Mouse (Mus musculus) lung, postnatal 36 days (tissue): ENCODE measurements at regions not wholly inside any gene's neighbourhood (a gene's known extent, or its start where the extent isn't known, plus 50 kb on each side); places are given as distances from the start of the nearest gene placed in this dataset.

Source experiments
- DNase-seq: peaks from one replicate; pipeline ENCODE4 v3.0.0; 2022; ENCODE audit warnings: mixed read lengths

- no peak for DNase-seq
These were observed 312.1 kb downstream of the Tex13c3 start for GRCm38 (mm10) chrX:19168983-19169382.

DNA sequence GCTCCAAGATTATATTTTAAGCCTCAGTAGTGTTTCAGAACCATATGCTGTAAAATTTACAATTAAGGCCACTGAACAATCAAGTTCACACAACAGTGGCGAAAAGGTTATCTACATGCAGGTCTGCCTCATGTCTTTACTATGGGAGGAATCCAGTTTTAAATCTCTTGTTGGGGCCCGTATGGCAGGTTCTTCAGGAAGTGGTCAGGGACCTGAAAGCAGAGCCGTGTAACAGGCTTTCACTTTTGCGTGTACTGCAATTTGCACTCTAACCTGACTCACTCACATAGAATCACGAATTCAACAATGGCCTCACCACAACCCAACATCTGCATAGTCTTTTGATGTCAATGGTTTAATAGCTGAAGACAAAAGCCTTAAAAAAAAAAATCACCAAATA, 312.6 kb downstream of the Tex13c3 start:
- DNase-seq: peak; percentile 27

GRCm38 (mm10) chrX:19168111-19168510, 313.0 kb downstream of the Tex13c3 start:
- DNase-seq: peak; percentile 55

DNA sequence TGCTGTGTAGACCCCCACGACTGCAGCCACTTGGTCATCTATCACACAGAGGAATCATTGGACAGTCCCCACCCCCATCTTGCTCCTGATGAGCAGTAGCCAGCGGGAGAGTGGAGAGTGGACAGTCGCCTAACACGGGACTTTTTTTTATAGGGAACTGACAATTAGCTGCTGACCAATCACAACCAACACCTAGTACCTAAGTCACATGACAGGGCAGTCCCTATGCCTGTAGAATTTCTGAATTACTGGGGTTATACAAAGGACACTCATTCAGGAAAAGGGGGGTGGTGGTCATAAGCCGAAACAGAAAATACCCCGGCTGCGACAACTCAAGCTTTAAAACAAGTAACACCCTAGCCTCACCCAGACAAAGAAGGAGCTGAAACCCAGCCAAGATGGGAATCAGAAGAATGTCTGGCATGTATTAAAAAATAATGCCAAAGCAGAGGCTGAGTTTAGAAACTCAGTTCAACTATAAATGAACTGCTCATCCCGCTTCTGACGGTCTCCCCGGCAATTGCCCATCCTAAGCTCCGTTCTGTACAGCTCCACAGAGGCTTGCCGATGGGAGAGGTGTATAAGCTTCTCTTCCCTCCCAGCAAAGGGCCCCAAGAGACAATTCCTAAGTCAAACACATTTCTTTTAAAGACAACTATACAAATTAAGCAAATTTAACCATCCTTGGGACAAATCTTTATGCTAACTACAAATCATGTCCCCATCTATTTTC, 313.8 kb downstream of the Tex13c3 start:
- DNase-seq: peak; percentile 59

DNA sequence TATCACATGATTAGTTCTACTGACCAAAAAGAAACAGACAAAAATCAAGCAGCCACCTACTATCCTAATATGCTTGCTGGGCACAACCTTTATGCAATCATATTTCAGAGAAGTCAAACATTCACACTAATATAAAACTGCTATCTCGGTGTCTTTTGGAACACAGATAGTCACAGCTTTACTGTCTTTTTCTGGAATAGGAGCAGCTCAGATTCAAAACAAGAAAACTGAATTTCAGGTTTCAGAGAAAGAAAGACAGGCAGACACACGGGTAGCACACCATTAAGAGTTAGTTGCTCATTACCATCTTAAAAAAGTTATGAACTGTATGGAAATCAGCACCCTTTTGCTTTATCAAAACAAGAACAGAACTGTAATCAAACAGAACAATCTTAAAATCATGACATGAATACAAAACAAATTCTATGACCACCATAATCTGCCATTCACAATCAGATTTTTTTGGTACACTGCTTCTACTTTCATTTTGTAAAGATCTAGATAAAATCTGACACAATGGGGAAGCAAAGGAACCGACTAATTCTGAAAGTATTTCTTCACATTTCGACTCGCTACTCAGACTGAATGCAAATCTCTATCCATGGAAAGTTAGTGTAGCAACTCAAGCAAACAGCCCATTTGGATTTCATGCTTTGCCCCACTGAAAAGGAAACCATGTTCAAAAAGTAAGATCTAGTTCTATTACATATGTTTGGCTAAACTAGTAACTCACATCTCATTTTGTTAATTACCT, 315.1 kb downstream of the Tex13c3 start:
- no peak for DNase-seq

DNA sequence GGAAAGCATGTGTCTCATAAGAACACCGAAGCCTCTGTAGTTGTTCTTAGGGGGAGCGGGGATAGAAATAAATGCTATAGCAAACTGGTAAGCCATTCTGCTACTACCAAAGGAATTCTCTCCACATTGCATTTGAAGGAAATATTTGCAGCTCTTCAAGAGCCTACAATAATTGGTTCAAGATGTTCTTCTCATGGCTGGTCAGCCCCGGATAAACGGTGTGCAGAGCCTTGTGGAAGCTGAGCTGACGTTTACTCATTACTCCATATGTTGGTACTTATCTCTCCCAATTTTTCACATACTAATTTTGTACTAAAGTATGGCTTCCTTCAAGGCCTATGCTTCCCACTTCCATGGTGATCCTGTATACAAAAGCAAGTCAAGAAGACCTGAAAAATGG, 317.0 kb downstream of the Tex13c3 start:
- DNase-seq: no peak

- no peak for DNase-seq
These were observed 318.2 kb downstream of the Tex13c3 start for GRCm38 (mm10) chrX:19162958-19163357.

- no peak for DNase-seq
These were observed 318.8 kb downstream of the Tex13c3 start for GRCm38 (mm10) chrX:19162351-19162750.

DNA sequence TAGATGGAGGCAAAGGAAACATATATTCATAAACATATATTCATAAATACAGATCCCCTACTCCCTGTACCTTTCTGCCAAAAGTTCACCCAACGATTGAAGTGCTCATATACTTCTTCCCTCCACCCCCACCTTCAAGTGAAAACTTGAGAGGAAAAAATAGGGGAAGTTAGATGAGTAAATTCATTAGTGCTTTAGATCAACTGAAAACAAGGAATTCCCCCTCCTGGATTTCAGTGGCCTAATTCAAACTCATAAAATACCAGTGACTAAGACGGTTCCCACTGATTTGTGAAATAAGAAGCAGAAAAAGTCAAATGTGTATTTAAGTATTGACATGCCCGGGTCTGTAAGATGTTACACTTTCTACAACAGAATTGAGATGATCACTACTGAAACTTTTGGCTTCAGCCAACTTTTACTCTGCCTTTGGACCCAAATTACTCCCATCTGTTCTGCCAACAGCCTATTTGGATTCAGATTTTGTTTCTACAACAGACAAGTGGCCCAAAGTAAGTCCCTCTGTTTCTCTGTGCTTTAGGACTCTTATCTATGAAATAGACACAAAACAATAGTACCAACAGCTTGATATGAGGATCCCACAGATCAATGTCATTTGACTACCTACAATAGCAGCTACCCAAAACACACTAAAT, 320.7 kb downstream of the Tex13c3 start:
- no peak for DNase-seq

DNA sequence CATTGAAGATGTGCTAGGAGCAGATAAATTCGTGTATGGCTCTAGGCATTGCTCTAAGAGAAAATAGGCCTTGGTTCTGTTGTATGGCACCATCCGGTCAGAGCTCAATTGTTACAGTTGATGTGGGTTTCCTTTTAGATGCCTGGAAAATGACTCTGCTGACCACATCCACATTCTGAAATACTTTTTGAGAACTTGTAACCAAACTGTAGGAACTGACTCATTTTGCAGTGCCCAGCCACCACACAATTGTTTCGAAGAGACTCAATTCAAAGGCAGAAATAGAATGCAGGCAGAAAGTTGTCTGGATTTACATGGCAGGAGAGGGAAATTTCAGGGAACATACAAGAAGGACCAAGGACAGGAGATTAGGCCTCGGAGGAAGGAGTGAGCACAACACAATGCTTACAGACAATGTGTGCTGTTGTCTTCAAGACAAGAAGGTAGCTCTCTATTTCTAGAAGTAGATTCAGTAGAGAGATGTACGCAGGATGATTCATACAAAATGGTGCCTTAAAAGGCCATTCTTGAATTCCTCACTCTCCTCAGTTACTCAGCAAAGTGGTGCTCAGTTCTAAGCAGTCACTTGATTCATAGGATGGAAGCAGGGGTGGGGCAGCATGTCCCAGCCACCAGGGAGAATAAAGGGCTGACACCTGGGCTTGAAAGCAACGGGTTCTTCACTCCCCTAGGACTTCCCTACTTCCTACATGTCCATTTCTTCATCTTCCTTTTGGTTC, 323.5 kb downstream of the Tex13c3 start:
- DNase-seq: no peak

DNA sequence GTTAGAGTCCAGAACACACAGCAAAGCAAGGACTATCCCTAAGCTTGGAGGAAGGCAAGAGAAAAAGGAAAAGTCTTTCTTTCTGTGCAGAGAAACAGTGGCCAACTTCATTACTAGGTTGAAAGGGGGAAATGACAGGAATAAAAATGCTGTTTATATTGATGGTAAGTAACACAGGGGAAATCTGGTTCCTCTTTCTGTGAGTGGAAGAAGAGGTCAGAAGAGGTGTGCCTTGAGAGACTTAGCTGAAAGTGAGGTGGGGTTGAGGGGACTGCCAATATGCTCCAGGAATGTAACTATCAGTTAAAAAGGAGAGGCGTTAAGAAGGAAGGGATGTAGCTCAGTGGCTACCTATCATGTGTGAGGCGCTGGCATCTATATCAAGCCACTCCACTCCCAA, 327.5 kb downstream of the Tex13c3 start:
- no peak for DNase-seq

- no peak for DNase-seq
These were observed 328.8 kb downstream of the Tex13c3 start for GRCm38 (mm10) chrX:19152170-19152861.

- DNase-seq: peak; percentile 33
These were observed 330.5 kb downstream of the Tex13c3 start for GRCm38 (mm10) chrX:19150606-19151005.

GRCm38 (mm10) chrX:19148672-19149071, 332.4 kb downstream of the Tex13c3 start:
- no peak for DNase-seq

DNA sequence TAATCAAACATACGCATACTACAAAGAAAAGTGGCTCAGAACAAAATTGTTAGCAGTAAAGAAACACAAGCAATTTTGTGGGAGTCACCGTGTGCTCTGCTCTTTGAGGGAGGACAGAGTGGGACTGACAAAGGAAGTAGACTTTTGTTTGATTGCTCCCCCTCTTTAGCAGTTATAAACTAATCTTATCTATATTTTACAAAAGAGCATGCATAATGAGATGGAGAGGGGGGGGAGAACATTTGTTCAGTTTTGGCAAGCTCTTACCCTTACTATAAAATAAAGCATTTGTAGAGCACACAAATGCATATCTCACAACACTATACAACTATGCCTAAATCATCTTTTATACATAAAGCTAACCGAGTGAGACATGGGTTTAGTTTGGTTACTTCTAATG, 332.9 kb downstream of the Tex13c3 start:
- no peak for DNase-seq

GRCm38 (mm10) chrX:19112753-19113152, 368.4 kb downstream of the Tex13c3 start:
- DNase-seq: no peak

GRCm38 (mm10) chrX:19102911-19103310, 378.2 kb downstream of the Tex13c3 start:
- no peak for DNase-seq

DNA sequence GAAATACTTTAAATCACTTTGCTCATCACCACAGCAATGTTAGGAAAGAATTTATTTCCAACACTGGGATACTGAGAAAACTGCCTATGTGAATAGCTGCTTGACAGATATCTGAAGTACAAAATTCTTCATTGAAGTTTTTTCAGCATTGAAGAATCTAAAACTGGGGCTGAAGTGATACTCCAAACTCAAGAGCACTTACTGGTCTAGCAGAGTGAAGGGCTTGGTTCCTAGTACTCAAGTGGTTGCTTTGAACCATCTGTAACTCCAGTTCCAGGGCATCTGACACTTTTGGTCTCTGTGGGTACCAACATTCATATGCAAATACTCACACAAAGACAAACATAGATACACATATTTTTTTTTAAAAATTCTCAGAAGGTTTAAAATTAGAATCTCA, 385.2 kb downstream of the Tex13c3 start:
- DNase-seq: peak; percentile 63

GRCm38 (mm10) chrX:19084435-19084834, 396.7 kb downstream of the Tex13c3 start:
- DNase-seq: no peak

GRCm38 (mm10) chrX:19080021-19080420, 401.1 kb downstream of the Tex13c3 start:
- DNase-seq: no peak
